Mouse (Mus musculus) kidney, embryonic 15.5 days (tissue): ENCODE measurements around the gene Tdg. TPM values are rescaled to one million over a fixed set of nuclear protein-coding genes. Genes with fewer than 3 reads are reported as not detected.
"Not testable (repeated sequence)": the region's sequence is repeated elsewhere in the genome, so short reads cannot be mapped to it uniquely, and the experiment has no call there.

ENCODE experiments used
- ATAC-seq: fragments of 200-750 bp; cut with Nextera tagmentation; replicated peaks from 2 replicates; pipeline ENCODE4 v1.8.0; 2017; ENCODE audit warnings: moderate TSS enrichment; ENCODE audit not compliant: low FRiP score
- H3K27ac ChIP-seq: fragments of 300-500 bp; sonication (generic); 2 replicates; pipeline ENCODE4 v1.5.1; 2015; ENCODE audit warnings: mild to moderate bottlenecking, inconsistent platforms
- H3K27me3 ChIP-seq: fragments of 300-500 bp; sonication (generic); 2 replicates; pipeline ENCODE4 v1.6.1; 2015; ENCODE audit warnings: inconsistent platforms
- H3K36me3 ChIP-seq: fragments of 300-500 bp; sonication (generic); 2 replicates; pipeline ENCODE4 v1.6.1; 2015; ENCODE audit warnings: inconsistent platforms
- H3K4me1 ChIP-seq: fragments of 300-500 bp; sonication (generic); 2 replicates; pipeline ENCODE4 v1.6.1; 2015; ENCODE audit warnings: inconsistent platforms
- H3K4me2 ChIP-seq: fragments of 300-500 bp; sonication (generic); 2 replicates; pipeline ENCODE4 v1.6.1; 2015; ENCODE audit warnings: moderate library complexity, mild to moderate bottlenecking, inconsistent platforms
- H3K4me3 ChIP-seq: fragments of 300-500 bp; sonication (generic); replicated peaks from 2 replicates; pipeline ENCODE4 v1.5.1; 2015; ENCODE audit warnings: mild to moderate bottlenecking, inconsistent platforms
- H3K9ac ChIP-seq: fragments of 300-500 bp; sonication (generic); 2 replicates; pipeline ENCODE4 v1.6.1; 2015; ENCODE audit warnings: mild to moderate bottlenecking, inconsistent platforms
- H3K9me3 ChIP-seq: fragments of 300-500 bp; sonication (generic); replicated peaks from 2 replicates; pipeline ENCODE4 v1.6.1; 2016; ENCODE audit warnings: inconsistent platforms
- WGBS: fragments of 180-500 bp; shearing (Covaris S2); methylation state at CpG from one replicate; pipeline ENCODE4 v1.1.7; 2015; ENCODE audit warnings: mixed read lengths; 5-methylcytosine and 5-hydroxymethylcytosine counted together
- polyA plus RNA-seq: library from polyadenylated mRNA; unstranded; fragments of >200 nt; fragmentation: Nextera tagmentation; extraction: Ambion mirVana; gene quantifications from 2 replicates; pipeline ENCODE4 v1.2.1, GENCODE M21; 2015

Gene Tdg
- 153 and 154 TPM in 2 replicates for polyA plus RNA-seq

DNA sequence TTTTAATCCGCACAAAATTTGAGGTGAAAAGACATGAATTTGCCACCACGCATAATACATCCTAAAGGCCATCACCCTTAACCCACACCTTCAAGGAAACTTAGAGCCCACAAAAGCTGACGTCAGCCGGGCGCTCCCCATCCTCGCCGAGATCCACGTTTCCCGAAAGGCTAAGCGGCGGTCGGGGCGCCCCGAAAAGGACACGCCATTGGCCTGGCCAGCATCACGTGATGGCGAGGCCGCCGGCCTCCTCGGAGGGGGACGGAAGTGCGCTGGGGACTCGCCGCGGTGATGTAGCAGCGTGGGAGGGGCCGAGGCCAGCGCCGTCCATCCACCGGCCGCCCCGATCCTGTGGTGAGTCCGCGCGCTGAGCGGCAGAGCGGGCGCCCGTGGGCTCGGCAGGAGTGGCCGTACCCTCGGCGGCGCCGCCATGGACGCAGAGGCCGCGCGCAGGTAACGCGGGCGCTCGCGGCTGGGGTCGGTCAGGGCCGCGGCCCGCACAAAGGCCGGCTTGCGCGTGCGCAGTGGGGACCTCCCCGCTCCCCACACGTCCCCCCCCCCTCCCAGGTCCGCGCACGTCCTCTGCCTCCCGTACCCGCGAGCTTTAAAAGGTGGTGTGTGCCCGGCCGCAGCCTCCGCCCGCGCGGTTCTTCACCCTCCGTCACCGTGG lies at the start of gene Tdg:
Gene Tdg (plus strand): TSS at position 243 of the 670 bp plus-strand sequence.
- not testable (repeated sequence) for H3K27me3 ChIP-seq, H3K9me3 ChIP-seq
- H3K4me3 ChIP-seq: peak within 1 kb of the TSS; percentile 86
- H3K36me3 ChIP-seq: peaks cover 31% of the 10 kb centered on the region
- H3K4me1 ChIP-seq: peaks cover 22% of the 10 kb centered on the region
- H3K4me2 ChIP-seq: peak within 1 kb of the TSS; percentile 88
- H3K27ac ChIP-seq: peak within 1 kb of the TSS; percentile 97
- peak within 1 kb of the TSS; percentile 88 for H3K9ac ChIP-seq
- whole genome bisulfite sequencing: under 1% methylated on average over 78 of the region's 78 CpGs
- peak; percentile 98 for ATAC-seq

DNA sequence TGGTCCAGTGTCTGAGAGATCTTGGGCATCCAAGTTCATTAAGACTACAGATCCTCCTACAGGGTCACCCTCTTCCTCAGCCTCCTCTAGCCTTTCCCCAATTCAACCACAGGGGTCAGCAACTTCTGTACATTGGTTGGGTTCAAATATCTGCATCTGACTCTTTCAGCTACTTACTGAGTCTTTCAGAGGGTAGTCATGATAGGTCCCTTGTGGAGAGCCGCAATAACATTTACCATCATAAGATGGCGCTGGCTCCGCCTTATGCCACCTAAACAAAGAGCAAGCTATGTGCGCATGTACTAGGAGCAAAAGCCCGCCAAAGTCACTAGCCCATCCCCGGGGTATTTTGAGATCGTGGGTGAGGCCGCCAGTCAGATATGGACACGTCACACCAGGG lies 40.0 kb upstream of the Tdg start:
- not testable (repeated sequence) for H3K27ac ChIP-seq, H3K4me2 ChIP-seq, ATAC-seq, H3K36me3 ChIP-seq, H3K4me3 ChIP-seq, H3K27me3 ChIP-seq, H3K9me3 ChIP-seq, H3K4me1 ChIP-seq, H3K9ac ChIP-seq
- 87% methylated on average over 9 of the region's 9 CpGs for WGBS

DNA sequence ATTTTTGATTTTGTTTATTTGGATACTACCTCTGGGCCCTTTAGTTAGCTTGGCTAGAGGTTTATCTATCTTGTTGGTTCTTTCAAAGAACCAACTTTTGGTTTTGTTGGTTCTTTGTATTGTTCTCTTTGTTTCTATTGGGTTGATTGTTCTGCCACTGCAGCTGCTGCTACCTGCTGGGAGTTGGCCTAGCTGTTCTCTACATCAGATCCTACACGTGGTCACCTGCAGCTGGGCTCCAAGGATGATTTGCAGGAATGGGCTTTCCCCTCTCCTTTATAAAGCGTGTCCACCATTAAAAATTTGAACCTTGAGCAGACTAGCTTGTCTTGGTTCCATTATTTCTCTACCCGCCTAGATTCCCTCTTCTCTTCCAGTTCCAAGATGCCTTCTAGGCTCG lies 35.2 kb upstream of the Tdg start:
- not testable (repeated sequence) for H3K9ac ChIP-seq, H3K36me3 ChIP-seq, H3K27ac ChIP-seq, H3K27me3 ChIP-seq, H3K4me3 ChIP-seq, H3K9me3 ChIP-seq, H3K4me2 ChIP-seq, H3K4me1 ChIP-seq, ATAC-seq
- WGBS: 74% methylated on average over 4 of the region's 4 CpGs

DNA sequence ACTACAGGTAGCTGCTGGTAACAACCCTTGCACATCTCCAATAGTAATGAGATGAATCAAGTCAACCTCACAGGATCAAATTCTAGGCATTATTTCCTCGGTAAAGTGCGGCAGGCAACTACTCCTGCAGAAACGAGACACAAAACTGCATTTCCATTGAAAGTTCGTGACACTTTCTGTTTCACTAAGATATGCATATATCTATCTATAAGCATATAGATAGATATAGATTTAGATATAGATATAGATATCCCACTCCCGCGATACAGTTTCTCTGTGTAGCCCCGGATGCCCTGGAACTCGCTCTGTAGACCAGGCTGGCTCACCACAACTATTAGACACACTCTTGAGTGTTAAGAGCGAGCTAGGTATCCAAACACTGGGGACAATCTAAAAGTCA lies 7.4 kb upstream of the Tdg start:
- no peaks in the 10 kb centered on the region for H3K27me3 ChIP-seq
- H3K36me3 ChIP-seq: peaks cover 11% of the 10 kb centered on the region
- H3K4me3 ChIP-seq: peak overlapping the region; percentile 89
- H3K4me1 ChIP-seq: peaks cover 5% of the 10 kb centered on the region; the same call in 1 of the 2 replicates
- WGBS: 27% methylated on average over 9 of the region's 9 CpGs
- H3K27ac ChIP-seq: no peak overlapping the region
- peak overlapping the region; percentile 88 for H3K9ac ChIP-seq
- H3K4me2 ChIP-seq: peak overlapping the region; percentile 65
- ATAC-seq: no peak
- no peaks in the 10 kb centered on the region for H3K9me3 ChIP-seq

GRCm38 (mm10) chr10:82622671-82623552 lies 6.7 kb upstream of the Tdg start, which contains the start of gene 1190007I07Rik:
1190007I07Rik (minus strand) TSS chr10:82623228.
- under 1% methylated on average over 58 of the region's 61 CpGs for WGBS
- peak; percentile 93 for ATAC-seq
- Histone ChIP-seq H3K9ac (peak within 1 kb of the TSS; percentile 88), H3K4me2 (peak within 1 kb of the TSS; percentile 65), H3K4me1 (peaks cover 5% of the 10 kb centered on the region; the same call in 1 of the 2 replicates), H3K36me3 (peaks cover 9% of the 10 kb centered on the region; the same call in 1 of the 2 replicates), H3K9me3 (no peaks in the 10 kb centered on the region), H3K27me3 (no peaks in the 10 kb centered on the region), H3K27ac (peak within 1 kb of the TSS; percentile 94), H3K4me3 (peak within 1 kb of the TSS; percentile 89)

DNA sequence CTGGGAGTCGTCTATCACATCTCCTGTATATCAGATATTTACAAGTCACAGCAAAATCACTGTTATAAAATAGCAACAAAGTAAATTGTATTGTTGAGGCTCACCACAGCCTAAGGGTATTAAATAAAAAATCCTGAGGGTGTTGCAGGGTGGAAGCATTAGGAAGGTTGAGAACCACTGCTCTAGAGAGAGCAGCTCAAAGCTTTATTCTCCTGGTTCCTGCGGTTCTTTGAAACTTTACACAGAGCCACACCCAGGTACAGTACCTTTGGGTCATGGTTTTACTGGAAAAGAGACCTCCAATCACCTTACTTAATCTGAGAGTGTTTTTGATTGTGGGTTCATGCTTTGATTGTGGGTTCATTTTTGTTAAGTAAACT lies 6.1 kb upstream of the Tdg start:
- Histone ChIP-seq H3K9ac (0 out of 2 replicates have a peak overlapping the region, but pooled peaks have one; percentile 88), H3K27ac (peak overlapping the region; percentile 94), H3K4me3 (peak overlapping the region; percentile 89), H3K4me2 (peak overlapping the region; percentile 65)
- H3K4me1 ChIP-seq, H3K9me3 ChIP-seq, H3K27me3 ChIP-seq, H3K36me3 ChIP-seq: not testable (repeated sequence)
- ATAC-seq: peak; percentile 20
- WGBS: 1% methylated on average over 2 of the region's 2 CpGs

DNA sequence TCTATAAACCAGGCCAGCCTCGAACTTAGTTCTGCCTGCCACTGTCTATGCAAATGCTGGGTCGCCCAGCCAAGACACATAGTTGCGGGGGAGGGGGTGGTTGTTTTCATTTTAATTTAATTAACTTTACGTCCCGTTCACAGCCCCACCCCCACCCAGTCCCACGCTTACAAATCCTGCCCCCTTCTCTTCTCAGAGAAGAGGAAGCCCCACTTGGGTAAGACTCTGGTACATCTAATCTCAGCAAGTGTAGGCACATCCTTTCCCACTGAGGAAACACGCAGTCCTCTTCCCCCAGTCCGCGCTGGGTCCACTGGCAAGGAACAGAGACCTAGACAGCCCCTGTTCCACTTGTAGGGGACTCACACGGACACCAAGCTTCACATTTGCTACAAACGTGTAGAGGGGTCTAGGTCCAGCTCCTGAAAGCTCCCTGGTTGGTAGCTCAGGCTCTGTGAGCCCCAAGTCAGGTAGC lies 480 bp upstream of the Tdg start:
- peak; percentile 64 for ATAC-seq
- Histone ChIP-seq H3K4me3 (peak overlapping the region; percentile 86), H3K4me1 (peaks cover 22% of the 10 kb centered on the region), H3K9me3 (no peaks in the 10 kb centered on the region), H3K36me3 (peaks cover 26% of the 10 kb centered on the region), H3K27me3 (no peaks in the 10 kb centered on the region), H3K9ac (peak overlapping the region; percentile 88), H3K27ac (peak overlapping the region; percentile 97), H3K4me2 (peak overlapping the region; percentile 88)
- 5% methylated on average over 11 of the region's 11 CpGs for WGBS

- H3K9me3 ChIP-seq: no peaks in the 10 kb centered on the region
- H3K36me3 ChIP-seq: peaks cover 32% of the 10 kb centered on the region
- WGBS: 17% methylated on average over 7 of the region's 7 CpGs
- peak overlapping the region; percentile 81 for H3K4me2 ChIP-seq
- H3K27me3 ChIP-seq: no peaks in the 10 kb centered on the region
- H3K9ac ChIP-seq: peak overlapping the region; percentile 88
- peak overlapping the region; percentile 86 for H3K4me3 ChIP-seq
- peak overlapping the region; percentile 97 for H3K27ac ChIP-seq
- no peak for ATAC-seq
- peaks cover 22% of the 10 kb centered on the region for H3K4me1 ChIP-seq
These were observed 869 bp downstream of the Tdg start for GRCm38 (mm10) chr10:82630497-82630896.

- Histone ChIP-seq H3K9ac (peak overlapping the region; percentile 88; the same call in 1 of the 2 replicates), H3K4me1 (peaks cover 22% of the 10 kb centered on the region), H3K27ac (no peak overlapping the region), H3K9me3 (no peaks in the 10 kb centered on the region), H3K36me3 (peaks cover 38% of the 10 kb centered on the region), H3K4me3 (peak overlapping the region; percentile 86), H3K4me2 (peak overlapping the region; percentile 81), H3K27me3 (no peaks in the 10 kb centered on the region)
- ATAC-seq: no peak
- 81% methylated on average over 7 of the region's 7 CpGs for WGBS
These were observed 1.5 kb downstream of the Tdg start for GRCm38 (mm10) chr10:82631133-82631532.

DNA sequence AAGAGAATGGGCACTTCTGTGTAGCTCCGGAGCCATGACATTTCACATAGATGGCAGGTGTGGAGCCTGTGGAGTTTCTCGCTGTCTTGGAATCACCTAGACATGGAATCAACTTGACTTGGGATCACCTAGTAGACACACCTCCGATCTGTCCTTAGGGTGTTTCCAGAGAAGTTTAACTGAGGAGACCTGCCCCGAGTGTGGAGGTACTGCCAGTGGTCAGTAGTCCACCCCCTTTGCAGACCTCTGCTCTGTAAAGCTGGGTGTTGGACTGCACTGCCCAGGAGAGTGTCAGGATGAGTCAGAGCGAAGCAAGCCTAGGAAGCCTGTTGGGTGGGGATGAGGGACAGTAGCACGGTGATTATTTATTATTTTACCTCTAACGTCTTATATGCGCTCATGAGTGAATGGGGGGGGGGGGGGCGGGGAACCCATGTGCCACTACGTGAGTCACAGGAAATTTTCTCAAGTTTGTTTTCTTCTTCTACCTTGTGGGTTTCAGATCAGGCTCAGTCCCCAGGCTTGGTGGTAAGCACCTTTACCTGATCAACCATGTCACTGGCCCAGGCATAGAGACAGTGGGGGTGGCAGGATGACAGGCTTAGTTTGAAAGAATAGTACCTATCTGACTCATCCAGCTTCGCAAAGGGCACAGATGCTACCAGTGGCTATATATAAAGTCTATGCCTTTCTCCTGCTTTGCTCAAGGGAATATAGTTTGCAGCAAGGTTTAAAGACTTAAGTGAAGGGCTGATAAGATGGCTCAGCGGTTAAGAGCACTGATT lies 3.1 kb downstream of the Tdg start:
- H3K9ac ChIP-seq: no peak overlapping the region
- WGBS: 97% methylated on average over 12 of the region's 12 CpGs
- H3K4me3 ChIP-seq: no peak overlapping the region
- no peaks in the 10 kb centered on the region for H3K27me3 ChIP-seq
- H3K27ac ChIP-seq: no peak overlapping the region
- H3K4me2 ChIP-seq: no peak overlapping the region
- ATAC-seq: no peak
- H3K4me1 ChIP-seq: peaks cover 22% of the 10 kb centered on the region
- no peaks in the 10 kb centered on the region for H3K9me3 ChIP-seq
- H3K36me3 ChIP-seq: peaks cover 53% of the 10 kb centered on the region

DNA sequence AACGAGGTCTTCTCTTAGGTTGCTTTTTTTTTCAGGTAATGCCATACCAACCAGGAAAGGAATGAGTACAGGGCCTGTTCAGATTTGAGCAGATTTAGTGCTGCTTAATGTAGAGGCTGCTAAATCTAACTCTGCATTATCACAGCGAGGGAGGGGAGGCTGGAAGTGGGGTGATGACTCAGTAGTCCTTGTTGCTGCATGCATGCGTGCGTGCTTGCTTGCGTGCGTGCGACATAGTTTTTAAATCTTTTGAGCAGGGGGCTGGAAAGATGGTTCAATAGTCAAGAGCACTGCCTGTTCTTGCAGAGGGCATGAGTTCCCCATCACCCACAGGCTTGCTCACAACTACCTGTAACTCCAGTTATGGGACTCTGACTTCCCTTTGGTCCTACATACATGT lies 4.7 kb downstream of the Tdg start:
- WGBS: 96% methylated on average over 7 of the region's 7 CpGs
- H3K36me3 ChIP-seq: peaks cover 68% of the 10 kb centered on the region
- H3K27me3 ChIP-seq: no peaks in the 10 kb centered on the region
- no peak for ATAC-seq
- no peaks in the 10 kb centered on the region for H3K9me3 ChIP-seq
- H3K4me2 ChIP-seq: no peak overlapping the region
- no peak overlapping the region for H3K27ac ChIP-seq
- H3K4me1 ChIP-seq: peaks cover 16% of the 10 kb centered on the region
- no peak overlapping the region for H3K9ac ChIP-seq
- no peak overlapping the region for H3K4me3 ChIP-seq
